Mouse (Mus musculus): ENCODE measurements at regions not wholly inside any gene's neighbourhood (a gene's known extent, or its start where the extent isn't known, plus 50 kb on each side); places are given as distances from the start of the nearest gene placed in this dataset.

DNA sequence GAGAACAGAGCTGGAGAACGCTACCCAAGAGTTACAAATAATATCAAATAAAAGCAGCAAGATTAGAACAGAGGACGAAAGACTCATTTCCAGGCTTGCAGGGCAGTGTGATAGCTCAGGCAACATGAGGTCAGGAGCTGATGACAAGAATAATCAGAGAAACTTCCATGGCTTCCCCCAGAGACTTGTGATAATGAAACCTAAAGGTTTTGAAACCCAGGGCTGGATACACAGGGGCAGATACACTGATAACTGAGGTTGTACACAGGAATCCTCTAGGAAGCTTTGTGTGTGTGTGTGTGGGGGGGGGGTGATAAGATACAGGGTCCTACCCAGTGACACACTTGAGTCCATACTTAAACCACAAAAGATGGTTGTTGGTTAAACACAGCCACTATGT lies 423.4 kb upstream of the Smim15 start:
- WGBS, result 90% methylated on average over 2 of the region's 2 CpGs
- H3K4me1 ChIP-seq (ENCODE audit: control insufficient read depth, insufficient read depth, low read length), result peaks cover 8% of the 10 kb centered on the region; the same call in 1 of the 2 replicates
- no peak overlapping the region for H3K4me3 ChIP-seq (ENCODE audit: insufficient read depth, low read depth, low read length)
- TF ChIP-seq CTCF (IDR thresholded peaks at IDR 0.05; ENCODE audit: insufficient read depth, low read depth, low read length) (no peak), POLR2A (IDR thresholded peaks at IDR 0.05; ENCODE audit: insufficient read depth, low read depth, low read length) (no peak)
- H3K27ac ChIP-seq (ENCODE audit: insufficient read depth, low read depth, low read length), result no peak overlapping the region

DNA sequence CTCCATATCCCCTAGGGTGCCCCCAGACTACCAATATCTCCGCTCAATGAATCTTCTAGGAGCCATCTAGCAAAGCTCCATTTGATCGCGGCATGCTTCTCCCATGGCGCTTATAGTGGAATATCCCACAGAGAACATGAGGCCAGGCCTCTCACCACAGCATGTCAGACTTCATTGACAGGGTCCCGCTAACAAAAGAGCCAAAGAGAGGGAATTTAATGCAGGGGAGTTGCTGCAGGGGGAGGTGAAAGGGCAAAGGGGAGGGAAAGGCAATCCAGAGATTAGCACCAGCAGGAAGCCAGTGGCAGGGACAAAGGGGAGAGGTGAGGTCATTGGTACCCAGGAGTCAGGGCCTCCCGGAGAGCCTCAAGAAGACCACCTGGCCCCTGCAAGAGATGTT lies 424.0 kb upstream of the Smim15 start:
- Histone ChIP-seq H3K27ac (ENCODE audit: insufficient read depth, low read depth, low read length) (no peak overlapping the region), H3K4me1 (ENCODE audit: control insufficient read depth, insufficient read depth, low read length) (peaks cover 8% of the 10 kb centered on the region; the same call in 1 of the 2 replicates), H3K4me3 (ENCODE audit: insufficient read depth, low read depth, low read length) (no peak overlapping the region)
- WGBS, result 74% methylated on average over 6 of the region's 6 CpGs
- TF ChIP-seq POLR2A (IDR thresholded peaks at IDR 0.05; ENCODE audit: insufficient read depth, low read depth, low read length) (no peak), CTCF (IDR thresholded peaks at IDR 0.05; ENCODE audit: insufficient read depth, low read depth, low read length) (no peak)

- TF ChIP-seq POLR2A (IDR thresholded peaks at IDR 0.05; ENCODE audit: insufficient read depth, low read depth, low read length), result no peak
- no peak for TF ChIP-seq CTCF (IDR thresholded peaks at IDR 0.05; ENCODE audit: insufficient read depth, low read depth, low read length)
- H3K27ac ChIP-seq (ENCODE audit: insufficient read depth, low read depth, low read length), result no peak overlapping the region
- WGBS, result 60% methylated on average over 9 of the region's 9 CpGs
These were observed 424.8 kb upstream of the Smim15 start for GRCm38 (mm10) chr13:107619430-107619927.

DNA sequence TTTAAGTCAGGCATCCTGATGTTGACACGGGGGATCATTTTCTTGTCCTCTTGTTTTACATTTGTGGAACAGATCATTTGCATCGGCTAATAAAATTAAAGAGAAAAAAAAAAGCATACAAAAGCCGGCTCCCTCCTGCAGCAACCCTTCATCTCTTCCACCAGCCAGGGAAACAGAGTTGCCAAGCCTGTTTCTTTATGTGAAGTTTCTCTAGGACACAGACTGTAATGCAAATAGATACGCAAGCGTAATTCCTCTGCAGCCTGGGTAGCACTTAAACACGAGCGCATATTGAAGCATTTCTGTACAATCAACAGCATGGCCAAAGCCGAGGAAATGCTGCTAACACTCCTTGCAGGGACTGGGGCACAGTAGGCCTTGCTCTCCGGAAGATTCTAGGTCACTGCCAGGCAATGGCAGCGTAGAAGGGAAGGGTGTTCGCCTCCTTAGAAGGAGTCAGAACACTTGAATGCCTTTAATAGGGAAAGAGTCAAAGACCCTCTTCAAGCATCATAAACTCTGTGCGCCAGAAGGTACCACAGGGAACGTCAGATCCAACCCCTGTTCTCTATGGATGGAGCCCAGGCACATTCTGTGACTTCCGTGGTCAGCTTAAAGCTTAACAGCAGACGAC lies 425.3 kb upstream of the Smim15 start:
- TF ChIP-seq POLR2A (IDR thresholded peaks at IDR 0.05; ENCODE audit: insufficient read depth, low read depth, low read length) (no peak), CTCF (IDR thresholded peaks at IDR 0.05; ENCODE audit: insufficient read depth, low read depth, low read length) (no peak)
- Histone ChIP-seq H3K4me1 (ENCODE audit: control insufficient read depth, insufficient read depth, low read length) (peaks cover 8% of the 10 kb centered on the region; the same call in 1 of the 2 replicates), H3K4me3 (ENCODE audit: insufficient read depth, low read depth, low read length) (no peak overlapping the region), H3K27ac (ENCODE audit: insufficient read depth, low read depth, low read length) (no peak overlapping the region)
- WGBS, result 58% methylated on average over 15 of the region's 15 CpGs

More at GRCm38 (mm10) chr13:107619430-107619927, 424.8 kb upstream of the Smim15 start:
- Histone ChIP-seq H3K4me3 (ENCODE audit: insufficient read depth, low read depth, low read length) (no peak overlapping the region), H3K4me1 (ENCODE audit: control insufficient read depth, insufficient read depth, low read length) (peaks cover 8% of the 10 kb centered on the region; the same call in 1 of the 2 replicates)

DNA sequence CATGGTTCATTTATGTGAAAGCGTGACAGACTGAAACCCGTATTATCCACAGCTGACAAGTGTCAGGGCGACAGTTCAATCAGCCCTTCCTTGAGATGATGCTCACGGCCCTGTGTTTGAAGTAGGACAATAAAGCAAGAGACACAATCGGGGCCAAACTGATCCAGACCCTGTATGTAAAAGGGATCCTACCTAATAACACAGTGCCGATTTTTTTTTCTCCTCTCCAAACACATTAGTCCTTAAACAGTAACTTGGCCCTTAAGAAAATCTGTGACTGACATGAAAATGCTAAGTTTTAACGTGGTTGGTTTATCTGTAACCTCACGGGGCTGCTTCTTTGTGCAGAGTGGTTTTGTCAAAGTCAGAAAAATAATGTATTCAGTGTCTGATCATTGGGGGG lies 425.9 kb upstream of the Smim15 start:
- H3K27ac ChIP-seq (ENCODE audit: insufficient read depth, low read depth, low read length), result no peak overlapping the region
- TF ChIP-seq POLR2A (IDR thresholded peaks at IDR 0.05; ENCODE audit: insufficient read depth, low read depth, low read length) (no peak), CTCF (IDR thresholded peaks at IDR 0.05; ENCODE audit: insufficient read depth, low read depth, low read length) (no peak)
- peaks cover 8% of the 10 kb centered on the region; the same call in 1 of the 2 replicates for H3K4me1 ChIP-seq (ENCODE audit: control insufficient read depth, insufficient read depth, low read length)
- H3K4me3 ChIP-seq (ENCODE audit: insufficient read depth, low read depth, low read length), result no peak overlapping the region
- WGBS, result 67% methylated on average over 8 of the region's 8 CpGs

GRCm38 (mm10) chr13:107617582-107617981 lies 426.7 kb upstream of the Smim15 start:
- peaks cover 8% of the 10 kb centered on the region; the same call in 1 of the 2 replicates for H3K4me1 ChIP-seq (ENCODE audit: control insufficient read depth, insufficient read depth, low read length)
- H3K27ac ChIP-seq (ENCODE audit: insufficient read depth, low read depth, low read length), result no peak overlapping the region
- 73% methylated on average over 2 of the region's 2 CpGs for WGBS

GRCm38 (mm10) chr13:107616775-107617174 lies 427.5 kb upstream of the Smim15 start:
- 77% methylated on average over 4 of the region's 4 CpGs for WGBS
- Histone ChIP-seq H3K27ac (ENCODE audit: insufficient read depth, low read depth, low read length) (no peak overlapping the region), H3K4me3 (ENCODE audit: insufficient read depth, low read depth, low read length) (no peak overlapping the region), H3K4me1 (ENCODE audit: control insufficient read depth, insufficient read depth, low read length) (peaks cover 8% of the 10 kb centered on the region; the same call in 1 of the 2 replicates)
- TF ChIP-seq POLR2A (IDR thresholded peaks at IDR 0.05; ENCODE audit: insufficient read depth, low read depth, low read length) (no peak), CTCF (IDR thresholded peaks at IDR 0.05; ENCODE audit: insufficient read depth, low read depth, low read length) (no peak)

More at GRCm38 (mm10) chr13:107617582-107617981, 426.7 kb upstream of the Smim15 start:
- H3K4me3 ChIP-seq (ENCODE audit: insufficient read depth, low read depth, low read length), result no peak overlapping the region
- no peak for TF ChIP-seq CTCF (IDR thresholded peaks at IDR 0.05; ENCODE audit: insufficient read depth, low read depth, low read length)
- TF ChIP-seq POLR2A (IDR thresholded peaks at IDR 0.05; ENCODE audit: insufficient read depth, low read depth, low read length), result no peak

GRCm38 (mm10) chr13:107608996-107609503 lies 435.2 kb upstream of the Smim15 start:
- TF ChIP-seq POLR2A (IDR thresholded peaks at IDR 0.05; ENCODE audit: insufficient read depth, low read depth, low read length), result no peak
- TF ChIP-seq CTCF (IDR thresholded peaks at IDR 0.05; ENCODE audit: insufficient read depth, low read depth, low read length), result no peak
- H3K4me3 ChIP-seq (ENCODE audit: insufficient read depth, low read depth, low read length), result no peak overlapping the region
- no peak overlapping the region for H3K27ac ChIP-seq (ENCODE audit: insufficient read depth, low read depth, low read length)
- H3K4me1 ChIP-seq (ENCODE audit: control insufficient read depth, insufficient read depth, low read length), result no peaks in the 10 kb centered on the region
- WGBS, result 85% methylated on average over 3 of the region's 3 CpGs

DNA sequence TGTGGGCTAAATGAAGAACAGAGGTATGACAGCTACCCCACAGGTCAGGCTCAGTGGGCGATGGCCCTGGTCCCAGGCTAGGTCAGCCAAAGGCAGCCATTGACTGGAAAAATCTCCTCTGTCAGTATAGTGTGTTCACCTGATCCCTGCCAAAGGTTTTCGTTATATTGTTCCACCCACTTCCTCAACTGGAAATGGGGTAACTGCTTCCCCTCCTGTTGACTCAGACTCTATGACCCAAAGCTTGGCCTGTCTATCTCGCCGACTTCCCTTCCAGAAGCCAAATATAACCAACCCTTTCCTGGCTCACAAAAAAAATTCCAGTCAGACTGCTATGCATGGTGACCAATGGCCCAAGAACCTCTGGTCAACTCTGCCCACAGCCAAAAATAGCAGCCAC lies 437.0 kb upstream of the Smim15 start:
- Histone ChIP-seq H3K4me1 (ENCODE audit: control insufficient read depth, insufficient read depth, low read length) (no peaks in the 10 kb centered on the region), H3K27ac (ENCODE audit: insufficient read depth, low read depth, low read length) (no peak overlapping the region), H3K4me3 (ENCODE audit: insufficient read depth, low read depth, low read length) (no peak overlapping the region)
- TF ChIP-seq POLR2A (IDR thresholded peaks at IDR 0.05; ENCODE audit: insufficient read depth, low read depth, low read length) (no peak), CTCF (IDR thresholded peaks at IDR 0.05; ENCODE audit: insufficient read depth, low read depth, low read length) (no peak)
- WGBS, result 93% methylated on average over 4 of the region's 4 CpGs
